Mouse (Mus musculus) right cerebral cortex, postnatal 4 days (tissue): ENCODE data around the gene Tek.
"Not testable (repeated sequence)": the region's sequence is repeated elsewhere in the genome, so short reads cannot be mapped to it uniquely, and the experiment has no call there.

Experiments
- DNase-seq: peaks from one replicate; pipeline ENCODE4 v3.0.0-alpha.2; 2022

Gene Tek

GRCm38 (mm10) chr4:94738838-94739731, at the start of gene Tek:
Tek (plus strand) TSS chr4:94739289.
- no peak for DNase-seq

DNA sequence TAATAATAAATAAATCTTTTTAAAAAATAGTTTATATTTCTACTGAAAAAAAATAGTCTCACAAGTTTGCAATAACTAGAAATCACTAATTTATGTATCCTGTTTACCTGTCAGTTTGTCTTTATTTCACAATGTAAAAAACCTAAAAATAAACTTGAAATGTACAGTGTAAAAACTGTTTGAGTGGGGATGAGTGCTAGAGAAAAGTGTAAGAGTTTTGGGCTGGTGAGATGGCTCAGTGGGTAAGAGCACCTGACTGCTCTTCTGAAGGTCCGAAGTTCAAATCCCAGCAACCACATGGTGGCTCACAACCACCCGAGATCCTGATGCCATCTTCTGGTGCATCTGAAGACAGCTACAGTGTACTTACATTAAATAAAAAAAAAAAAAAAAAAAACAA, 49.3 kb upstream of the Tek start:
- DNase-seq = not testable (repeated sequence)

DNA sequence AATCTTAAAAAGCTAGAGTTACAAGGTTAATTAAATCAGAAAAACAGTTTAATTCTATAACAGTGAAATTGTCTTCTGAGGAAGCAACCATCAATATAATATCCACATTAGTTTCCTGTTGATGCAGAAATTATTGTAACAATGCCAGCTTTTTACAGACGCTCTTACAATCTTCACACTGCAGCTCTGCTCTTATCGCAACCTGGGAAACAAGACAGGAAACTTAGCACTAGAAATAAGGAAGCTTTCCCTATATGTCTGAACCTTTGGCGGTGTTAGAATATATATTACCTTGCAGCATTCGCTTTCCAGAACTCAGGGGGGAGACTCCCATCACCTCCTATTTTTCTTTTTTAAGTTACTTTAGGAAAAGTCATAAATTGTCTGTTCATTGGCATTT, 48.0 kb upstream of the Tek start:
- DNase-seq = no peak

DNA sequence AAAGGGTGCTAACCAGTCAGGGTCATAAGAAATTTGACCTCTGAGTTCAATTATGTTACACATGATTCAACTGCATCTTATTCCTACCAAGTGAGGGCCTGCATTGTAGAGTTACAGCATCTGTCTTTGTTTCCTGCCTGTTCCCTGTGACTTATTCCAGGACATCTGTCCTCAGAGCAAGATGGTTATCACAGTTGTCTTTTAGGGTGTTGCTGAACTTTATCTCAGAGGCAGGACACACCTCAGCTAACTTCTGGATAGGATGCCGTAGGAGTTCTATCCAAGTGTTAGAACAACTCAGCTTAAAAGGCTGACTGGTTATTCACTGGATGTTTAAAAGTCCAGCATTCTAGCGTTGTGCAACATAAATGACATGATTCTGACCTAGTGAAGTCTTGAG, 46.9 kb upstream of the Tek start:
- no peak for DNase-seq

- DNase-seq = no peak
Observed at GRCm38 (mm10) chr4:94696368-94696767, 42.7 kb upstream of the Tek start.

DNA sequence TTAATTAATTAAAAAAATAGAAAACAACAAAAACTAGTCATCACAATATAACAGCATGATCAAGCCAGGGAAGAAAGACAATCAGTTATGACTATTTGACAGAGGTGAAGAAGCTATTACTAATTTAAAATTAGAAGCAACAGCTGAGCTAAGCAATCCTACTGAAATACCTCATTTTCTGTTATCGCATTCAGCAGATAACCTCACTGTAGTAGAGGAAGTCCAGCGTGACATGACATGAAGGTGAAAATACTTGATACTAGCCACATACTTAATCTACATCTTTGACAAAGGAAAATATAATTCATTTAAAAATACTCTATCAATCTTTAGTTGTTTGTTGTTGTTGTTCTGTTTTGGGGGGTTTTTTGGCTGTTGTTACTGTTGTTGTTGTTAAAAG, 28.1 kb upstream of the Tek start:
- DNase-seq = no peak

DNA sequence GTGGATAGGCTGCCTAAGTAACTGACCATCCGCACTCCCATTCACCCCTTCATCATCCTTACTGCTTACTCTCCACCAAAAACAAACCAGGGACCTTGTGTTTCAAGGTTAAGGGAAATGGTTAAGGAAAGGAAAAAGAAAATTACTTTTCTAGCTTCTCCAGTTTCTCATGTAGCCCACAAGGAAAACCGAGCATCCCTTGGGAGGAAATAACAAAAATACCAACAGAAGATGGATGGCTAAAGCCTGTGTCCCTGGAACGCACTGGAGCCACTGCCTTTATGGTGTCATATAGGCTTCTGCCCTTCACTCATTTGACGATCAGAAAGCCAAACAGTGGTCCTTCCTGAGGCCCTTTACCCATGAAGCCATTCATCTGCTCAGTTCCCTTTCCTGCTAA, 27.7 kb upstream of the Tek start:
- no peak for DNase-seq

- DNase-seq = no peak
Observed at GRCm38 (mm10) chr4:94713741-94714140, 25.3 kb upstream of the Tek start.

- no peak for DNase-seq
Observed at GRCm38 (mm10) chr4:94715166-94715565, 23.9 kb upstream of the Tek start.

- DNase-seq = no peak
Observed at GRCm38 (mm10) chr4:94725799-94726198, 13.3 kb upstream of the Tek start.

DNA sequence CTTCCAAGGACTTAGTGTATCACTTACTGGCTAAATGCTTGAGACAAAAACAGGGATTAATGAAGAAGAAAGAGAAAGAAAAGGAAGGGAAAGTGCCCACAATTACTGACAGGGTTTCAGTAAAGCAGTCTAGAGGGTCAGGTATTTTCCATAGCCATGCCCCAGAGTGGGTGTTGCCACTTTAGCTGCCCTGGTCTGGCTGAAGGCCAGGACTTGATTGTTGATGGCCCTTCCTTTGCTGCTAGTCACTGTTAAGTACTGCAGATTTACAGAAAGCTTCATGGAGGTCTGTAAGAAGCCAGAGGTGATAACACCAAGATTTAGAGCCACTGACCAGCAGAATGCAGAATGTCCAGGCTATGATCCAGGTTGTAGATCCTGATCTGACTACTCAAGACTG, 6.4 kb upstream of the Tek start:
- DNase-seq = no peak

DNA sequence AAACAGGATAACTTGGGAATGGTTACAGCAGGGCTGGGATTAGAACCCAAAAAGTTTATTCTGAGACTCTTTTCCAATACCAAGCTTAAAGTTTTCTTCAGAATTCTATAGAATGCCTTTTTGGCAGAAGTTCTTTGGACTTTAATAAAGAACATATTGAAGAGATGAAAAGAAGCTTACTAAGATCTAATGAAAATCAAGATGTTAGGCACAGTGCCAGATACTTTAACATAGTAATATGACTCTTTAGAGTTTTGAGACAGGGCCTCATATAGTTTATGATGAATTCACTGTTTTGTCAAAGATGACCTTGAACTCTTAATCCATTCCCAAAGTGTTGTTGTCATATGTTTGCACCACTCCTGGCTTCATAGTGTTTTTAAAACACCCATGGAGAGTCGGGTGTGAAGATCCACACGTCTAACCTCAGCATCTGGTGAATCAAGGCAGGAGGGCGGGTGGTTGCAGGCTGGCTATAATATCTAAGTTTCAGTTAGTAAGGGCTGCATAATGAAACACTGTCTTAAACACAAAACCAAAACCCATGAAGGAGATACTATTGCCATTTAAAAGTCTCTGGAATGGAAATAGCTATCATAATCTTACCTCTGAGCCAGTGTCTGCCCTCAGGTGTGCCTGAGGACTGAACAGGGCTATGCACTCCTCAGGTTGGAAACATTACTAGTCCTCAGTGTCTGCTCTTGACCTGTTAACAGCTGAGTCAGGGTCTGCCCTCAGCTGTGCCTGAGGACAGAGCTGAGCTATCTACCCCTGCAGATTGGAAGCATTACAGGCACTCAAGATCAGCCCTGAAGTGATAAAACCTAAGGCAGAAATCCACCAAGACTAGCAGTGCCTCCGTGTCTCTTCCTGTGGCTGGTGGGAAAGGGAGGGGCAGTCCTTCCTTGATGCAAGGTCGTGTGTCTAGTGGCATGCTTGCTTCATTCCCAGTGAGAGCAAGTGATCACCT, 1.5 kb upstream of the Tek start:
- no peak for DNase-seq

GRCm38 (mm10) chr4:94741824-94742223, 2.7 kb downstream of the Tek start:
- DNase-seq = no peak

GRCm38 (mm10) chr4:94745749-94746148, 6.7 kb downstream of the Tek start:
- DNase-seq = peak; percentile 13

DNA sequence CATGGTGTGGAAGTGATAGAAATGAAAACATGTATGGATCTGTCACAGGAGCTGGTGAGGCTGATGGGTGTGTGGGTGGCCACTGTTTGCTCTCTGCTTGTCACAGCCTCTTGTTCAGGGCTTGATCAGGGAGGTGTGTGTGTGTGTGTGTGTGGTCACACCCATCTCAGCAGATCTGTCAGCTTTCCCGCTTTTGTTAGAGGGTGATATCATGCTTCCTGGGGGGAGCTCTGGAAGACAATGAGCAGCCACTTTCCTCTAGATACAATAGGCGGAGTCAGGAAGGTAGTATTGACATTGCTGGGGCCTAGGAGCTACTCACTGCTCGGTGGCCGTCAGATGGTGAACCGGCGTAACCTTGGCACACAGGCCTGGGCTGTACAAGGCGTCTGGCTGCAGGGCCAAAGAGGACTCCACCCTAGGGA, 7.3 kb downstream of the Tek start:
- DNase-seq = no peak

DNA sequence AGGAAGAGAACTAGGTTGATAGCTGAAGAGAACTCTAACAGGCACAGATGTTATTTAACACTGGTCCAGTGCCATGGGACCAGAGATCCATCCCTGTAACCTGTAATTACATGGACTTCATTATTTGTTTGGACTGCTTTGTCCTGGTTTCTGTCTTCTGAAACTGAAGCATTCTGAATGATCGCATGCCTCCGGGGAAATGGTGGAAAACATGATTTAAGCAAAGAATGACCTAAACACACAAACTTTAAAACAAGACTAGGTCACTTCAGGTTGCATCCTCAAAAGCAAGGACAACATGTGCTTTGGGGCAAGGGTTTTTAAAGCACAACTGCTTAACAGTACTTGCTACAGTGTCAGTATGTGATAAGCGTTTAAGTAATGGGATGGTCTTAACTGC, 8.2 kb downstream of the Tek start:
- DNase-seq = no peak

- no peak for DNase-seq
Observed at GRCm38 (mm10) chr4:94752512-94752911, 13.4 kb downstream of the Tek start.

DNA sequence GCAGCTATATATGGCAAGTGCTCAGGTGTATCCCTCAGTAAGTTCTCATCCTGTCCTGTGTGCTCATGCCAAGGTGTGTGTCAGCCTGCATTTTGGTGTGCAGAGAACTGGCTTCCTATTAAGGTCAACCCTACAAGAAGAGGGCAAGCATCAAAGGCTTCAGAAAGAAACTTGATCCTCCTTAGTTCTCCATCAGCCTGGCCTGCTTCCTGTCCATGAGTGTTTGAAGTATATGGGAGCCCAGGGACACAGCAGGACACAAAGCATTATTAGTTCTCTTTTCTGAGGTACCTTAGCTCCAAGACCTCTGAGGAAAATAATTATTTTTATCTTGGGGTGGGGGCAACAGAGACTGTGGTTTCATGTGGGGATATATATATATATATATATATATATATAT, 26.1 kb downstream of the Tek start:
- no peak for DNase-seq

DNA sequence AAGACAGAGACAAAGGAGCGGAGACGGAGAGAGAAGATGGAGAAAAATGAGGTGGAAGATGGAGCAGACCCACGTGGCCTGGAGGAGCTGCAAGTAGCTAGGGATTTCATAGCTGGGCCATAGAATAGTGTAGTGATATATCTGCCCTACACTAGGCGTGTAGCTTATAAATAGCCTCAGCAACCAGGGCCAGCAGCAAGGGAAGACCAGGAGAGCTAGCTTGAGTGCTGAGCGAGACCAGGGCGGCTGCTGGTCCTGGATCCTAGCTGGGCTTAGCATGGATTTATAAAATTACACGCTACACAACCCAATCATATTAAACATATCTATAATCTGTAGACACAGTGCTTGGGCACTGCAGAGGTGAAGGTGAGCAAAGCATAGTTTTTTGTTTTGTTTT, 27.1 kb downstream of the Tek start:
- DNase-seq = no peak

DNA sequence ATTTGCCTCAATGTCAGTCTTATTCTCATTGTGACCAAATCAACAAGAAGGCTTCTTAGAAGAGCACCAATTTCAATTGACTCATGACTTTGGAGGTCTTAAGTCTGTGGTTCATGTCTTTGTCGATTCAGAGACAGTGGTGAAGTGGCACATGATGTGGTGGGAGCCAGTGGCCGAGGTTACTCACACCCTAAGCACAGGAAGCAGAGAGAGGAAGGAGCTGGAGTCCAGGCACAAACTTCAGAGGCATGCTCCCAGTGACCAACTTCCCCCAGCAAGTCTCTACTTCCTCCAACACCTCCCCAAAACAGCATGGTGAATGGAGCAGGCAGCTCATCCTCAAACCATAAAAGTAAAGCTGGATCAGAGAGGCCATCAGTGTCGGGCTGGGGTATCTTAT, 29.5 kb downstream of the Tek start:
- no peak for DNase-seq

GRCm38 (mm10) chr4:94781043-94781442, 42.0 kb downstream of the Tek start:
- no peak for DNase-seq

DNA sequence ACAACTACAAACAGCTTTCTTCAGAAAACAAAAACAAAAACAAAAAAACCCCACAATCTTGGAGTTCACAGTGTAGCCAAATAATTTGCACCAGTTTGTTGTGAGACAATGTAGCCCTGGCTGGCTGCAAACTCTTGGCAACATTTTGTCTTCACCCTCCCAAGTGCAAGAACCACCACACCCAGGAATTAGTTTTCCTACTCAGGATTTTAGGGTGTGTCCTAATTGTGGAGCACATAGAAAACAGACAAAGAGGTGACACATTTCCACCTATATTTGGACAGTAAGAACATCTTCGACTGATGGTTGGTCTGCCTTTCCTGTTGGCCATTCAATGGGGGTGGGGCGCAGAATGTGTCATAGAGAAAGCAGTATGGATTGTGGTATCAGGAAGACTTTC, 46.8 kb downstream of the Tek start:
- DNase-seq = no peak

- DNase-seq = no peak
Observed at GRCm38 (mm10) chr4:94803187-94803586, 64.1 kb downstream of the Tek start.

DNA sequence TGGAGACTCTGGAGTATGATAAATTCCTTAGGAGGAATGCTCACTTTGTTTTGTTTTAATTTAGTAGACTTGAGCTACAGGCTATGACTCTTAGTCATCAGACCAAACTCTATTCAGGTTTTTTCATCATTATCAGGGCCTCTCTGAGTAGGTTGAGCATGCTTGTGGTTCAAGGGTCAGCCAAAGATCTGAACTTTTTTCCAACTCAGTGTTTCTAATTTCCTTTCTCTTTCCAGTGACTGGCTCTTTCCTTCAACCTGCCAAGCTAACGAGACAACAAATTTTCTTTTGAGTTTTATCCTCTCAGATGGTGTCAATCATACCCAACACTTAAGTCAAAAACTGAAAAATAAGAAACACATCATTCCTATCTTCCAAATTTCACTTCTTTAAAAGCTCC, 71.5 kb downstream of the Tek start:
- DNase-seq = no peak
